Mouse (Mus musculus): ENCODE results near the gene Pcid2. TPM values are rescaled to one million over a fixed set of nuclear protein-coding genes. Genes with fewer than 3 reads are reported as not detected.
"Not testable (repeated sequence)": the region's sequence is repeated elsewhere in the genome, so short reads cannot be mapped to it uniquely, and the experiment has no call there.

Gene Pcid2
- polyA plus RNA-seq, 1 experiment from 2014 or later, result 48.9 TPM

DNA sequence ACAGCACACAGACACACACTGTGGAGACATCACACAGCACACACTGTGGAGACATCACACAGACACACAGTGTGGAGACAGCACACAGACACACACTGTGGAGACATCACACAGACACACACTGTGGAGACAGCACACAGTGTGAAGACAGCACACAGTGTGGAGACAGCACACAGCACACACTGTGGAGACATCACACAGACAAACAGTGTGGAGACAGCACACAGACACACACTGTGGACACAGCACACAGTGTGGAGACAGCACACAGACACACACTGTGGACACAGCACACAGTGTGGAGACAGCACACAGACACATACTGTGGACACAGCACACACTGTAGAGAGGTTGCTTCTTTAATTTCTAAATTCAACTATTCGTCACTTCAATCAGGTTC, 29.7 kb downstream of the Pcid2 start:
- not testable (repeated sequence) for H3K9me3 ChIP-seq; ATAC-seq (ENCODE audit: insufficient number of reproducible peaks, insufficient read depth, low FRiP score, low TSS enrichment, low read depth); H3K27me3 ChIP-seq; H3K4me1 ChIP-seq; H3K9ac ChIP-seq; H3K27ac ChIP-seq; H3K4me2 ChIP-seq; H3K4me3 ChIP-seq
- WGBS, result 92% methylated on average over 1 of the region's 1 CpGs
- H3K36me3 ChIP-seq, result peaks cover 79% of the 10 kb centered on the region

DNA sequence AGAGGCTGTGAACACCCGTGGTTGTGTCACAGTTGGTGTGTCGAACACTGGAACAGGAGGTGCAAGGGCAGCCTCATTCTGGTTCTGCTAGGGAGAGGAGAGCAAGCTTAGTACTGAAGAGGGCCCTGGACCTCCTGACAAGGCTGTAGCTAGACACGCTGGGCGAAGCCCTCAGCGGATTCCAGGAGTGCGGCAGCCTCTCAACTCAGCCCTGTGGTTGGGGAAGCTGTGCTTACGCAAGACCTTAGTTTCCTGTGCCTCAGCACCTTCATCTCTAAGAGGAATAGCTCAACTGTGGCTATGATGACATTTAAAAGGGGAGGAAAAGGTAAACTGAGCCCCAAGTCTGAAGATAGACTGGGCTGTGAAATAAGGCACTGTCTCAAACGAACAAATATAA, 30.2 kb downstream of the Pcid2 start:
- Histone ChIP-seq H3K27me3 (no peaks in the 10 kb centered on the region), H3K4me3 (no peak overlapping the region), H3K27ac (no peak overlapping the region), H3K4me2 (no peak overlapping the region), H3K4me1 (no peaks in the 10 kb centered on the region), H3K9ac (no peak overlapping the region), H3K36me3 (peaks cover 74% of the 10 kb centered on the region), H3K9me3 (no peaks in the 10 kb centered on the region)
- WGBS, result 95% methylated on average over 8 of the region's 8 CpGs
- no peak for ATAC-seq (ENCODE audit: insufficient number of reproducible peaks, insufficient read depth, low FRiP score, low TSS enrichment, low read depth)

DNA sequence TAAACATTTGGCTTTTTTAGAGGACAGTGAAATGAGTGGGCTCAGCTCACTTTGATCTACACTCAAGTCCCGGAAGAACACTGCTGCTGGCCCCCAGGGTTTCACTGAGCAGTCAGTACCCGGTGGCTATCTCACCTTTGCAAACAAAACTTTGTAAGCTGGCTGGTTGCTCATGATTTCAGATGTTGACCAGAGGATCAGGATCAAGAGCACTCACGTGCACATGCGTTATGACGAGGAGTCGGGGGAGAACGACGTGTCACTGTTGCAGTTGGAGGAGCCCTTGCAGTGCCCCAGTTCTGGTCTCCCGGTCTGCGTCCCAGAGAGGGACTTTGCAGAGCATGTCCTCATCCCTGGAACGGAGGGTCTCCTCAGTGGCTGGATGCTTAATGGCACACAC, 32.0 kb downstream of the Pcid2 start:
- Histone ChIP-seq H3K4me1 (no peaks in the 10 kb centered on the region), H3K36me3 (peaks cover 57% of the 10 kb centered on the region), H3K27me3 (no peaks in the 10 kb centered on the region), H3K9ac (no peak overlapping the region), H3K9me3 (no peaks in the 10 kb centered on the region), H3K4me3 (no peak overlapping the region), H3K4me2 (no peak overlapping the region), H3K27ac (no peak overlapping the region)
- no peak for ATAC-seq (ENCODE audit: insufficient number of reproducible peaks, insufficient read depth, low FRiP score, low TSS enrichment, low read depth)
- WGBS, result 89% methylated on average over 11 of the region's 11 CpGs

DNA sequence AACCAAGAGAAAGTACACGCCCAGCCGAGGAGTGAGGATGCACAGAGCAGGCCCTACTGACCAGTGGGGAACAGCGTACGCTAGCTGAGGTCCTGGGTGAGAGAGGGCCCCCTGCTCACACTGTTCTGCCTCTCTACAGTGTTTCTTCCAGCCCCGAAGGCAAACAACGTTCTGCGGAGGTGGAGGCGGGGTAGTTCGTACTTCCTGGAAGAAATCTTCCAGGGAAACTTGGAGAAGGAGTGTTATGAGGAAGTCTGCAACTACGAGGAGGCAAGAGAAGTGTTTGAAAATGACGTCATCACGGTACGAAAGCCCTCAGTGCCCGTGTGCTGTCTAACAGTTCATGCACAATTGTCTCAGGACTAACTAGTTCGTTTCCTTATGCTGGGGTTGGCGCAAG, 42.1 kb downstream of the Pcid2 start:
- H3K36me3 ChIP-seq, result no peaks in the 10 kb centered on the region
- WGBS, result 62% methylated on average over 16 of the region's 16 CpGs
- ATAC-seq (ENCODE audit: insufficient number of reproducible peaks, insufficient read depth, low FRiP score, low TSS enrichment, low read depth), result no peak

DNA sequence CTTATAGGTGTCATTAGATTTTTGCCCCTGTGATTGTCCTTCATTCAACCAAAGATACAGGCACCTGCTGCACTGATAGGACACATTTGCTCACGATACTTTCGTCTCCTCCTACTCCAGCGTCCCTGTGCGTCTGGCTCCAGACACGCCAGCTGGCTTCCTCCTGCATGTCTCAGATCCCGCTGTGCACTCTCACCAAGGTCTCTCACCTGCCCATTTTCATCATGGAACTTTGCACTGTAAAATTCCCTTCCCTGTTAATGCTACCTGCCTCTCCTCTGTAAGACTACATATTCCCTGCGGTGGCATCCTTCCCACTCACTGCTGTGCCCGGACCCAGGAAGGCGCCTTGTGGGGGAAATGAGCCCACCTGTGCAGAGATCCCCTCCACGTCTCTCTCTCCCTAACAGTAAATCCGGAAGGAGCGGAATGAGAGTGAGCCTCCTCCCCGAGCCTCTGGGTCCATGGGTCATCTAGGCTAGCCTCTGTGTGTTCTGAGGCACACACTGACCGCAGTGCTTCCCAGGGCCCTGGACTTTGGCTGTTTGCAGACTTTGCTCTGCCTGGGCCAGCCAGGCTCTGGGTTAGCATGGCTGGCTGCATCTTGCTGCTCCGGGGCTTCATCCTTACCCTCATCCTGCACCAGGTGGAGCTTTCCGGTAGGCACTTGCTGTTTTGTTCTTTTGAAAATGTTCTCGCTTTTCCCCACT, 44.7 kb downstream of the Pcid2 start, which contains the start of gene Proz:
Gene Proz (plus strand): TSS at position 474 of the 710 bp plus-strand sequence.
- Histone ChIP-seq H3K4me1 (peaks cover 5% of the 10 kb centered on the region; the same call in 1 of the 2 replicates), H3K9me3 (no peaks in the 10 kb centered on the region), H3K4me3 (no peak within 1 kb of the TSS), H3K36me3 (no peaks in the 10 kb centered on the region), H3K9ac (no peak within 1 kb of the TSS), H3K27me3 (no peaks in the 10 kb centered on the region), H3K27ac (no peak within 1 kb of the TSS), H3K4me2 (no peak within 1 kb of the TSS)
- WGBS, result 80% methylated on average over 17 of the region's 17 CpGs
- ATAC-seq (ENCODE audit: insufficient number of reproducible peaks, insufficient read depth, low FRiP score, low TSS enrichment, low read depth), result no peak

More for the DNA sequence above, 42.1 kb downstream of the Pcid2 start:
- Histone ChIP-seq H3K9me3 (no peaks in the 10 kb centered on the region), H3K27me3 (no peaks in the 10 kb centered on the region), H3K4me1 (no peaks in the 10 kb centered on the region), H3K4me3 (no peak overlapping the region), H3K9ac (no peak overlapping the region), H3K4me2 (no peak overlapping the region), H3K27ac (no peak overlapping the region)

DNA sequence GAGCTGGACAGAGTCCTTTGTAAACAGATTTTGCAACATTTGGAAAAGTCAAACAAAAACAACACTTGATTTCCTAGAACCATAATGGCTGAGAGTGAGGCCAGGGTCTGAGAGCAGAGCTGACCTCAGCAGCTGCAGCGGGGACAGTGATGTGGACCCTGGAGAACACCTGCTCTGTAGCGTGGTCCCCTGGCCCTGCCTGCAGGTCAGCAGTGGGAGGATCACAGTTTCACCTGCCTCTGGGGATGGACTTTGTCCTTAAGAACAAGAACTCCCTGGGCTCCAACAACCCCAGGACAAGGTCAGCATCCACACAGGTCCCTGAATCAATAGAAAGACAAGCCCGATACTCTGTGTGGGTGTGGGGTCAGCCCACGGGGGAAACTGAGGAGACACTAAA, 47.9 kb downstream of the Pcid2 start:
- Histone ChIP-seq H3K9ac (no peak overlapping the region), H3K27me3 (no peaks in the 10 kb centered on the region), H3K4me2 (no peak overlapping the region), H3K4me1 (peaks cover 5% of the 10 kb centered on the region; the same call in 1 of the 2 replicates), H3K9me3 (no peaks in the 10 kb centered on the region), H3K27ac (no peak overlapping the region), H3K36me3 (no peaks in the 10 kb centered on the region), H3K4me3 (no peak overlapping the region)
- WGBS, result 86% methylated on average over 4 of the region's 4 CpGs
- no peak for ATAC-seq (ENCODE audit: insufficient number of reproducible peaks, insufficient read depth, low FRiP score, low TSS enrichment, low read depth)

DNA sequence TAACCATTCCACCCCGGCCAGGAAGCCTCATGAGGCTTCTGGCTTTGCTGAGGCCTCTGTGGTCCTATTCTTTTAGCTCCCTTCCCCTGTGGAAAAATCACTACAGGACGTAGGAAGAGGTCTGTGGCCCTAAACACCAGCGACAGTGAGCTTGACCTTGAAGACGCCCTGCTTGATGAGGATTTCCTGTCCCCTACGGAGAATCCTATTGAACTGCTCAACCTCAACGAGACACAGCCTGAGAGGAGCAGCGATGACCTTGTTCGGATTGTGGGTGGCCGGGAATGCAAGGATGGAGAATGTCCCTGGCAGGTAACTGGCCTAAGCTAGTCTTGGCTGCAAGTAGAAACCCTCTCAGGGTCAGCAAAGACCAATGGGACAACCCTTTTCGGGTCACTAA, 54.7 kb downstream of the Pcid2 start:
- no peaks in the 10 kb centered on the region for H3K4me1 ChIP-seq
- 77% methylated on average over 10 of the region's 10 CpGs for WGBS
- H3K4me3 ChIP-seq, result no peak overlapping the region
- no peak overlapping the region for H3K4me2 ChIP-seq
- H3K27me3 ChIP-seq, result 0 out of 2 replicates have a peak, but pooled peaks cover 5% of the 10 kb centered on the region
- no peaks in the 10 kb centered on the region for H3K36me3 ChIP-seq
- no peaks in the 10 kb centered on the region for H3K9me3 ChIP-seq
- no peak for ATAC-seq (ENCODE audit: insufficient number of reproducible peaks, insufficient read depth, low FRiP score, low TSS enrichment, low read depth)
- H3K9ac ChIP-seq, result no peak overlapping the region
- no peak overlapping the region for H3K27ac ChIP-seq

DNA sequence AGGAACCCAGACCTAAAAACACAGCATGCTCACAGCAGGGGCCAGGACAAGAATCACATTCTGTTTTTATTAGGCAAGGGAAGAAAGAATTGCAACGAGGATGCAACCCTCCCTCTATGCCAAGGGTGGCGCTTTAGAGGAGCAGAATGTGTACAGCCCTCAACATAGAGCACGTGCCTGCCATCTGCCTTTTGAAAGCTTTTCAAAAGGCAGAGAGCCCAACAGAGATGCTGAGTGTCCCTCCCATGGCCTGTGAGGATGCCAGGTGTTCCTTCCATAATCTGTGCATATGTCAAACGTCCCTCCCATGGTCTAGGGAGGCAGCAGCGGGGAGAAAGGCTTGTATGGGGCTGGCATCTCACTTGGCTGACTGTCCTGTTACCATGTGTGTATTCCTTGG, 57.6 kb downstream of the Pcid2 start:
- H3K4me3 ChIP-seq, result no peak overlapping the region
- no peaks in the 10 kb centered on the region for H3K4me1 ChIP-seq
- no peak overlapping the region for H3K4me2 ChIP-seq
- no peak for ATAC-seq (ENCODE audit: insufficient number of reproducible peaks, insufficient read depth, low FRiP score, low TSS enrichment, low read depth)
- 0 out of 2 replicates have a peak, but pooled peaks cover 5% of the 10 kb centered on the region for H3K27me3 ChIP-seq
- 56% methylated on average over 5 of the region's 5 CpGs for WGBS
- H3K9ac ChIP-seq, result no peak overlapping the region
- no peaks in the 10 kb centered on the region for H3K36me3 ChIP-seq
- no peak overlapping the region for H3K27ac ChIP-seq
- H3K9me3 ChIP-seq, result no peaks in the 10 kb centered on the region

DNA sequence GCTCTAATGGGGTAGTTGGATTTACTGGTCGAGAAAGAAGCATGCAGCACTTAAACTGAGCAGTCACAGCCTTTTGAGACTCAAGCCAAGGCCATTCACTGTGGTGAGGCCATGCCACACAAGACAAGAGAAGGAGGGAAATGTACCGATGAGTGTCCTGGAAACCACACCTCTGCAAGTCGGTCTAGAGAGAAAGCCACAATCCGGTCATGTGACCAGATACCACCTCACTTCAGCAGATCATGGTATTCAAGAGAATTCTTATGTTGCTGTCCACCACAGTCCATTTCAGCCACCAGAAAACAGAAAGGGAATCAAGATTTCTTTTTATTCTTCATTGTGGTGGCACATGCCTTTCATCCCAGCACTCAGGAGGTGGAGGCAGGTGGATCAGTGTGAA, 63.8 kb downstream of the Pcid2 start:
- H3K4me1 ChIP-seq, result 0 out of 2 replicates have a peak, but pooled peaks cover 6% of the 10 kb centered on the region
- WGBS, result 81% methylated on average over 4 of the region's 4 CpGs
- H3K4me3 ChIP-seq, result no peak overlapping the region
- no peak overlapping the region for H3K4me2 ChIP-seq
- H3K27me3 ChIP-seq, result no peaks in the 10 kb centered on the region
- H3K9me3 ChIP-seq, result no peaks in the 10 kb centered on the region
- H3K36me3 ChIP-seq, result no peaks in the 10 kb centered on the region
- H3K9ac ChIP-seq, result no peak overlapping the region
- no peak overlapping the region for H3K27ac ChIP-seq
- no peak for ATAC-seq (ENCODE audit: insufficient number of reproducible peaks, insufficient read depth, low FRiP score, low TSS enrichment, low read depth)

DNA sequence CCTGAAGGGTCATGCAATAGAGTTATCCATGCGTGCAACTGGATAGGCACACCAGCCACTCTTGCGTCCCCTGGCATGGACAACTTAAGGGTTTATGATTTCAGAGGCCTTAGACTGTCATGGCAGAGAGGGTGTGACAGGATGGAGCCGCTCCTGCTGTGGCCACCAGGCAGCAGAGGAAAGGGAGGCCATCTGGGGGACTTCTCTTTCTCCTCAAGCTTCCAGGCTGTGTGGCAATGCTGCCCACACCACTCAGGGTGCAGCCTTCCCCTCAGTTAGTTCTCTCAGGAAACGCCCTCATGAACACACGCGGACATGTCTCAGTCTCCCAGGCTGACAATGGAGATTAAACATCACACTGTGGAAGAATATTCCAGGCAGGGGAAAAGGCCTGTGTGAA, 66.2 kb downstream of the Pcid2 start:
- Histone ChIP-seq H3K4me1 (0 out of 2 replicates have a peak, but pooled peaks cover 7% of the 10 kb centered on the region), H3K4me2 (no peak overlapping the region), H3K9me3 (no peaks in the 10 kb centered on the region), H3K27ac (no peak overlapping the region), H3K36me3 (no peaks in the 10 kb centered on the region), H3K27me3 (no peaks in the 10 kb centered on the region), H3K4me3 (no peak overlapping the region), H3K9ac (no peak overlapping the region)
- ATAC-seq (ENCODE audit: insufficient number of reproducible peaks, insufficient read depth, low FRiP score, low TSS enrichment, low read depth), result no peak
- WGBS, result 90% methylated on average over 6 of the region's 6 CpGs

DNA sequence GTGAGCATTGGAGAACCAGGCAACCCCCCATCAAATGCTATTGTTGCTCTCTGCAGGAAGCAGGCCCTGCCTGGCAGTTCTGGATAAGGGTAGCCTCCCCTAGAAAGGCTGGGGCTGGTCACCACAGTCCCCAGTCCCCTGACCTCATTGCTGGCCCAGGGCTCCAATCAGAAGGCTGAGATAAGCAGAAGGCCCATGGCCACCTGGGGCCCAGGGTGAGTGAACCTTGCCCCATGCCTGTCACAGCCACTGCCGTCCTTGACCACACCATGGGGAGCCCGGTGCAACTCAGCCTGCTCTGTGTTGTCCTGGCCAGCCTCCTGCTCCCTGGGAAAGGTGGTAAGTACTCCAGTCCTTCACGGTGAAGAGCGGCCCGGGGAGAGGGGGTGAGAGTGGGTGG, 67.7 kb downstream of the Pcid2 start:
- 53% methylated on average over 5 of the region's 5 CpGs for WGBS
- H3K27me3 ChIP-seq, result no peaks in the 10 kb centered on the region
- H3K36me3 ChIP-seq, result no peaks in the 10 kb centered on the region
- ATAC-seq (ENCODE audit: insufficient number of reproducible peaks, insufficient read depth, low FRiP score, low TSS enrichment, low read depth), result no peak
- H3K9ac ChIP-seq, result no peak overlapping the region
- H3K4me1 ChIP-seq, result 0 out of 2 replicates have a peak, but pooled peaks cover 7% of the 10 kb centered on the region
- no peak overlapping the region for H3K27ac ChIP-seq
- no peak overlapping the region for H3K4me2 ChIP-seq
- H3K4me3 ChIP-seq, result no peak overlapping the region
- no peaks in the 10 kb centered on the region for H3K9me3 ChIP-seq

DNA sequence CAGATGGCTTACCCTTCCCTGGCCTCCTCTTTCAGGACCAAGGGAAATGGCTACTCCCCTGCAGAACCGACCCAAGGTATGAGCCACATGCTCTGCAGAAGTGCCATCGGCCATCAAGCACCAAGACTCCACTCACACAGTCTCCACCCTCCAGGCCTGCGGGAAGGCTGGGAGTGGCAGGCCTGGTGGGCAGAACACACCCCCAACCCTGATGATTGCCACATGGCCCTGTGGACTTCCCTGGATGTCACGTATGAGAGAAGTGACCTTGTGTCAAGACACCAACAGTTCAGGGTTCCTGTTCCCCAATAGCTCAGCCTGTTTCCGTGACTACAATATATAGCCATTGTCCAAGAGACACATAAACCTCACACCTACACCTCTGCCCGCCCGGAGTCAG, 68.2 kb downstream of the Pcid2 start, which contains the start of gene F10:
Gene F10 (plus strand): TSS at position 294 of the 400 bp plus-strand sequence.
- Histone ChIP-seq H3K4me2 (no peak within 1 kb of the TSS), H3K9me3 (no peaks in the 10 kb centered on the region), H3K36me3 (no peaks in the 10 kb centered on the region), H3K4me3 (no peak within 1 kb of the TSS), H3K9ac (no peak within 1 kb of the TSS), H3K27ac (no peak within 1 kb of the TSS), H3K4me1 (0 out of 2 replicates have a peak, but pooled peaks cover 7% of the 10 kb centered on the region), H3K27me3 (no peaks in the 10 kb centered on the region)
- ATAC-seq (ENCODE audit: insufficient number of reproducible peaks, insufficient read depth, low FRiP score, low TSS enrichment, low read depth), result no peak
- WGBS, result 75% methylated on average over 7 of the region's 7 CpGs

All from embryonic facial prominence, embryonic 13.5 days (tissue).